Mouse (Mus musculus): ENCODE results near the gene Reep1. TPM values are rescaled to one million over a fixed set of nuclear protein-coding genes. Genes with fewer than 3 reads are reported as not detected.

The Reep1 gene
- total RNA-seq, 4 experiments from 2014 or later, result 3.8 to 9.3 (median 5.3) TPM

GRCm38 (mm10) chr6:71788348-71788747 is 81.0 kb downstream of the Reep1 start:
- no peak for DNase-seq

- no peak for DNase-seq
Measured at GRCm38 (mm10) chr6:71791771-71792170, 84.4 kb downstream of the Reep1 start.

- no peak for DNase-seq
Measured at GRCm38 (mm10) chr6:71799391-71799790, 92.0 kb downstream of the Reep1 start.

- DNase-seq, result no peak
Measured at GRCm38 (mm10) chr6:71801011-71801713, 93.8 kb downstream of the Reep1 start.

GRCm38 (mm10) chr6:71801714-71802094 is 94.3 kb downstream of the Reep1 start:
- no peak for DNase-seq

- DNase-seq, result no peak
Measured at GRCm38 (mm10) chr6:71803609-71804008, 96.2 kb downstream of the Reep1 start.

- peak; percentile 35 for DNase-seq
Measured at GRCm38 (mm10) chr6:71804061-71804829, 96.9 kb downstream of the Reep1 start.

GRCm38 (mm10) chr6:71806713-71807112 is 99.4 kb downstream of the Reep1 start:
- no peak for DNase-seq

- no peak for DNase-seq
Measured at GRCm38 (mm10) chr6:71809890-71810289, 102.5 kb downstream of the Reep1 start.

- no peak for DNase-seq
Measured at GRCm38 (mm10) chr6:71812820-71813219, 105.5 kb downstream of the Reep1 start.

- DNase-seq, result no peak
Measured at GRCm38 (mm10) chr6:71819764-71820292, 112.5 kb downstream of the Reep1 start.

- no peak for DNase-seq
Measured at GRCm38 (mm10) chr6:71823085-71823484, 115.7 kb downstream of the Reep1 start.

- DNase-seq, result peak; percentile 88
Measured at GRCm38 (mm10) chr6:71823488-71823887, 116.1 kb downstream of the Reep1 start.

GRCm38 (mm10) chr6:71823961-71824360 is 116.6 kb downstream of the Reep1 start:
- DNase-seq, result no peak

- DNase-seq, result no peak
Measured at GRCm38 (mm10) chr6:71826869-71827268, 119.5 kb downstream of the Reep1 start, which contains the start of gene Mrpl35. Mrpl35 (minus strand) TSS chr6:71826969.

GRCm38 (mm10) chr6:71829768-71830167 is 122.4 kb downstream of the Reep1 start:
- DNase-seq, result no peak

GRCm38 (mm10) chr6:71830690-71831580 is 123.6 kb downstream of the Reep1 start, which contains the start of gene Immt:
Immt (plus strand) TSS chr6:71831331.
- peak; percentile 96 for DNase-seq

GRCm38 (mm10) chr6:71831581-71831960 is 124.2 kb downstream of the Reep1 start:
- peak; percentile 96 for DNase-seq

- no peak for DNase-seq
Measured at GRCm38 (mm10) chr6:71836811-71837210, 129.4 kb downstream of the Reep1 start.

GRCm38 (mm10) chr6:71839815-71840214 is 132.5 kb downstream of the Reep1 start:
- DNase-seq, result no peak

- DNase-seq, result no peak
Measured at GRCm38 (mm10) chr6:71840597-71841290, 133.4 kb downstream of the Reep1 start.

GRCm38 (mm10) chr6:71846906-71847305 is 139.5 kb downstream of the Reep1 start:
- DNase-seq, result peak; percentile 55

Data from adrenal gland, adult 8-10 months (tissue).